Comparison of ENCODE assay signal across 26 mouse cellular contexts in genomic region chr15:97716782-97717181, GRCm38 (mm10). TPM values are rescaled to one million over a fixed set of nuclear protein-coding genes. Genes with fewer than 3 reads are reported as not detected.
"Had no signal": no experiment of that assay in that cellular context is flagged by ENCODE, and none has a peak within 500 bp of the region (broad histone marks: within the 10 kb centered on the region; RNA-seq: fewer than 3 reads in every experiment).

No protein-coding gene starts in this region.

- H3K4me1 ChIP-seq: intestine, embryonic 15.5 days; liver, embryonic 12.5 days had no signal

- DNase-seq: gastrocnemius, adult 2 months; gastrocnemius, postnatal 10 days; gastrocnemius, postnatal 25 days; heart, adult 18-20 months; heart, postnatal 10 days; heart, postnatal 4 days; kidney, adult 18-20 months; kidney, adult 8-10 months; kidney, postnatal 10 days; kidney, postnatal 25 days; kidney, postnatal 4 days; layer of hippocampus, adult 9-11 months; layer of hippocampus, postnatal 36 days; left cerebral cortex, postnatal 4 days had no signal

- H3K36me3 ChIP-seq: heart, embryonic 10.5 days; hindbrain, embryonic 10.5 days; hindbrain, embryonic 12.5 days; intestine, embryonic 15.5 days; limb, embryonic 13.5 days; limb, embryonic 15.5 days; liver, embryonic 12.5 days had no signal

- H3K9me3 ChIP-seq: heart, embryonic 10.5 days; hindbrain, embryonic 10.5 days; hindbrain, embryonic 12.5 days; intestine, embryonic 15.5 days; limb, embryonic 13.5 days; limb, embryonic 15.5 days; liver, embryonic 12.5 days had no signal

- H3K4me2 ChIP-seq: hindbrain, embryonic 12.5 days; hindbrain, embryonic 14.5 days; intestine, embryonic 15.5 days; limb, embryonic 13.5 days; limb, embryonic 15.5 days; liver, embryonic 12.5 days had no signal

- H3K27ac ChIP-seq: heart, embryonic 10.5 days; hindbrain, embryonic 10.5 days; hindbrain, embryonic 12.5 days; hindbrain, embryonic 14.5 days; intestine, embryonic 15.5 days; layer of hippocampus, adult 2 months; limb, embryonic 13.5 days; limb, embryonic 15.5 days; liver, embryonic 12.5 days had no signal

- H3K27me3 ChIP-seq: hindbrain, embryonic 12.5 days; intestine, embryonic 15.5 days; limb, embryonic 13.5 days; limb, embryonic 15.5 days had no signal

- H3K4me3 ChIP-seq: gastrocnemius, adult 2 months; heart, embryonic 10.5 days; hindbrain, embryonic 10.5 days; hindbrain, embryonic 12.5 days; intestine, embryonic 15.5 days; layer of hippocampus, adult 2 months; limb, embryonic 13.5 days; limb, embryonic 15.5 days; liver, embryonic 12.5 days had no signal

- H3K9ac ChIP-seq: hindbrain, embryonic 12.5 days; hindbrain, embryonic 14.5 days; intestine, embryonic 15.5 days; limb, embryonic 13.5 days; limb, embryonic 15.5 days; liver, embryonic 12.5 days had no signal

- ATAC-seq: hindbrain, embryonic 16.5 days; inflammation-experienced regulatory T-cells, adult 6 months; intestine, embryonic 15.5 days; intestine, postnatal 0 days; liver, embryonic 12.5 days had no signal

RNA-seq across cellular contexts. Expression of gene Endou, which starts 14.4 kb away (rescaled TPM):
- polyA plus RNA-seq: inflammation-experienced regulatory T-cells, adult 6 months; liver, embryonic 12.5 days had no signal

RNA-seq across cellular contexts. Expression of gene Rapgef3, which starts 51.0 kb away (rescaled TPM):
- polyA plus RNA-seq: inflammation-experienced regulatory T-cells, adult 6 months had no signal
